Mouse (Mus musculus) kidney, embryonic 14.5 days (tissue): ENCODE measurements around the gene Ptprk. TPM values are rescaled to one million over a fixed set of nuclear protein-coding genes. Genes with fewer than 3 reads are reported as not detected.

Experiments
- ATAC-seq: fragments of 200-750 bp; cut with Nextera tagmentation; 2 replicates; pipeline ENCODE4 v1.8.0; 2017; ENCODE audit warnings: moderate number of reproducible peaks, mild to moderate bottlenecking, moderate TSS enrichment, moderate library complexity; ENCODE audit not compliant: low FRiP score, low TSS enrichment
- H3K27ac ChIP-seq: fragments of 300-500 bp; sonication (generic); 2 replicates; pipeline ENCODE4 v1.5.1; 2014; ENCODE audit warnings: low read depth, mild to moderate bottlenecking, low read length, moderate library complexity, mixed read lengths
- H3K27me3 ChIP-seq: fragments of 300-500 bp; sonication (generic); 2 replicates; pipeline ENCODE4 v1.6.1; 2014; ENCODE audit warnings: mild to moderate bottlenecking, low read length; ENCODE audit not compliant: control insufficient read depth, insufficient read depth
- H3K36me3 ChIP-seq: fragments of 300-500 bp; sonication (generic); 2 replicates; pipeline ENCODE4 v1.6.1; 2014; ENCODE audit warnings: low read length, mixed read lengths; ENCODE audit not compliant: control insufficient read depth, insufficient read depth
- H3K4me1 ChIP-seq: fragments of 300-500 bp; sonication (generic); 2 replicates; pipeline ENCODE4 v1.6.1; 2014; ENCODE audit warnings: low read length, mixed read lengths; ENCODE audit not compliant: control insufficient read depth, insufficient read depth
- H3K4me2 ChIP-seq: fragments of 300-500 bp; sonication (generic); replicated peaks from 2 replicates; pipeline ENCODE4 v1.6.1; 2014; ENCODE audit warnings: low read depth, mild to moderate bottlenecking, low read length
- H3K4me3 ChIP-seq: fragments of 300-500 bp; sonication (generic); 2 replicates; pipeline ENCODE4 v1.5.1; 2014; ENCODE audit warnings: mild to moderate bottlenecking, low read length
- H3K9ac ChIP-seq: fragments of 300-500 bp; sonication (generic); 2 replicates; pipeline ENCODE4 v1.6.1; 2014; ENCODE audit warnings: low read depth, mild to moderate bottlenecking, low read length, moderate library complexity
- H3K9me3 ChIP-seq: fragments of 300-500 bp; sonication (generic); 2 replicates; pipeline ENCODE4 v1.6.1; 2016; ENCODE audit warnings: low read length; ENCODE audit not compliant: control insufficient read depth
- WGBS: fragments of 180-500 bp; shearing (Covaris S2); extraction: QIAGEN DNeasy Blood & Tissue Kit; methylation state at CpG from one replicate; pipeline ENCODE4 v1.1.7; 2014; 5-methylcytosine and 5-hydroxymethylcytosine counted together
- polyA plus RNA-seq: library from polyadenylated mRNA; unstranded; fragments of >200 nt; fragmentation: Nextera tagmentation; extraction: Ambion mirVana; gene quantifications from 2 replicates; pipeline ENCODE4 v1.2.1, GENCODE M21; 2014

Gene Ptprk
- polyA plus RNA-seq, 1 experiment from 2014 or later: 42.7 TPM

DNA sequence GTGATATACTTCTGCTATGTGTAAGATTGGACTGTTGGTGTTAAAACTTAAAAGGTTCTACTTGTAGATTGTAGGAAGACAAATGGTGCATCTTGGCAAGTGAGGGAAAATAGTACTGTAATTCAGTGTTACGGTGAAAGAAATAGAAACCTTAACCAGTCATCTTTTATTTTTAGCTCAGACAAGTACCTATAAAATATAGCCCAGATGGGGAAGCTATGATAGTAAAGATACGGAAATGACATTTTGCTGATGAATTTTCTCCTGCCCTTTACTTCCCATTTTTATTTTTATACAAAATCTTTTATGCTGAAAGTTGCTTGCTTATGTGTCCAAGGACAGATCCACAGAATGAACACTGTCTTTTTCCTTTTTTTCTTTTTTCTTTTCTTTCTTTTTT lies 248.4 kb downstream of the Ptprk start:
- Histone ChIP-seq H3K9me3 (no peaks in the 10 kb centered on the region), H3K27ac (no peak overlapping the region), H3K27me3 (no peaks in the 10 kb centered on the region), H3K9ac (no peak overlapping the region), H3K36me3 (no peaks in the 10 kb centered on the region), H3K4me3 (no peak overlapping the region), H3K4me2 (no peak overlapping the region), H3K4me1 (no peaks in the 10 kb centered on the region)
- 84% methylated on average over 2 of the region's 2 CpGs for WGBS
- no peak for ATAC-seq

DNA sequence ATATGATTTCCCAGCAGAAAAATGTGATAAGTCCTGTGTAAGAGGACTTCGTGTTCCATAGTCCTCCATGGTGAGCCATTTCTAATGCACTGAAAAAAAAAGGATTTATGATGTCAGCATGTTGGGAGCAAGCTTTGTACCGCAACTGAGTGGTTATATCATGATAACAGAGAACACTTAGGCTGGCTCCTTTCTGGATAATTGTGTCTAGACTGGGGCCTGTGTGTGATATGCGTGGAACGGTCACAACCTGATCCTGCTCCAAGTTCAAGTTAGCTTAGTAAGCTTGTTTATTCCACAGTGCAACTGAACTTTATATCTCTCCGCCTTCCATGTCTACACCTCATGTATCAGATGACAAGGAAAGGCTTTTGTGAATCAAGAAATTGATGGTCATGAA lies 260.6 kb downstream of the Ptprk start:
- WGBS: 87% methylated on average over 5 of the region's 5 CpGs
- H3K9me3 ChIP-seq: no peaks in the 10 kb centered on the region
- no peak overlapping the region for H3K4me2 ChIP-seq
- no peaks in the 10 kb centered on the region for H3K27me3 ChIP-seq
- no peaks in the 10 kb centered on the region for H3K36me3 ChIP-seq
- H3K9ac ChIP-seq: no peak overlapping the region
- H3K27ac ChIP-seq: no peak overlapping the region
- ATAC-seq: no peak
- H3K4me3 ChIP-seq: no peak overlapping the region
- H3K4me1 ChIP-seq: no peaks in the 10 kb centered on the region

DNA sequence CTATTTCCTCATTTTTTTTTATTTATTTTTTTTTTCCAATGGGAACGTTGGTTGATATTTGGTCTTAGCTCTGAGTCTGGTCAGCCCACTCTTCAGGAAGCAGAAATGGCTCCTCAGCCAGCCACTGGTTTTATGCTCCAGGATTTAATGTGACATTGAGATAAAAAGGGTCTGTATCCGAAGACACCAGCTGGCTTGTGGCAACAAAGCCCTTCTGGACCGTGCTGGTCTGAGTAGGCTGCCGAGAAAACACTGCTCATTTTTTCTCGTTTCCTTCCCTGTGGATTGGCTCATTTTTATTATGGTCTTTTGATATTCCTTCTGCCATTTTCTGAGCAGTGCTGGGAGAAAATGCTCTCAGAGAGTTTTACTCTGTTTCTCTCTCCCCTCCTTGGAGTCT lies 263.9 kb downstream of the Ptprk start:
- Histone ChIP-seq H3K27ac (no peak overlapping the region), H3K4me2 (no peak overlapping the region), H3K4me1 (no peaks in the 10 kb centered on the region), H3K36me3 (no peaks in the 10 kb centered on the region), H3K9ac (no peak overlapping the region), H3K9me3 (no peaks in the 10 kb centered on the region), H3K27me3 (no peaks in the 10 kb centered on the region), H3K4me3 (no peak overlapping the region)
- WGBS: 73% methylated on average over 5 of the region's 5 CpGs
- ATAC-seq: no peak

DNA sequence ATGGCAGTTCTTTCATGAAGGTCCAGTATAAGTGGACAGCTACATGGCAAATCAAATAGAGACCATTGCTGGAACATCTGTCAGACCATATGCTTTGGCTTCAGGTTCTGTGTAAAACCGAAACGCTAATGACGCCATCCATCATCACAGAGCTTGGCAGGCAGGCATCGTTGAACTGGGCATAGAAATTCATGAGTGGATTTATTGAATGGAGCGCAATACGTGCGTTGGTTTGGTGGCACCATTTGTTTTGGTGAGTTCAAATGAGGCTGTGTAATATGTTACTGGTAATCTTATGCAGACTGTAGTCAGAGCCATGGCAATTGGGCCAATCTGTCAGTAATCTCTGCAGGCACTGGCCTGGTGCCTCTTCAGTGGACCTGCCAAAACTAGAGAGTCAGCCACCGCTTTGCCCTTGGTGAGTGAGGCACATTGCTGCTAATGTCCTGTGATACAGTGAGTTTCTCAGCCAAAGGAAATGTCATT lies 270.6 kb downstream of the Ptprk start:
- ATAC-seq: no peak
- H3K27ac ChIP-seq: no peak overlapping the region
- no peaks in the 10 kb centered on the region for H3K9me3 ChIP-seq
- WGBS: 96% methylated on average over 8 of the region's 8 CpGs
- H3K27me3 ChIP-seq: no peaks in the 10 kb centered on the region
- H3K4me3 ChIP-seq: no peak overlapping the region
- H3K36me3 ChIP-seq: no peaks in the 10 kb centered on the region
- H3K4me1 ChIP-seq: no peaks in the 10 kb centered on the region
- H3K9ac ChIP-seq: no peak overlapping the region
- H3K4me2 ChIP-seq: no peak overlapping the region

DNA sequence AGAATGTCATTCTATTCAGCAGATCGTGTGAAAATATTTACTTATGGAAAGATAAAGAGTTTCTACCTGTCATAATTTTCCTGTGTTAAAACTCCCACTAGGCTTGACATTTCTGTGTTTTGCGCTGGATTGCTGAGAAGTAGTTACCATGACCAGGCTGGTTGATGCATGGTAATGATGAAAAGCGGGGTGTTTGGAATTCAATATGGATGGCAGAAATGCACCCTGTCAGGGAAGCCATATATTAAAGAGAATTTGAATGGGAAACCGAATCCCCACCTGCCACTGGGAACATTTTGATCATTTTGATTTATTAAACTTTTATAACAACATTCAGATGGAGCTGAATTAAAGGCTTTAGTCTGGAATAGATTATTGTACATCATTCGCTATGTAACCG lies 290.7 kb downstream of the Ptprk start:
- Histone ChIP-seq H3K36me3 (no peaks in the 10 kb centered on the region), H3K9ac (no peak overlapping the region), H3K4me1 (0 out of 2 replicates have a peak, but pooled peaks cover 3% of the 10 kb centered on the region), H3K4me3 (no peak overlapping the region), H3K4me2 (no peak overlapping the region), H3K27ac (no peak overlapping the region), H3K27me3 (no peaks in the 10 kb centered on the region), H3K9me3 (no peaks in the 10 kb centered on the region)
- ATAC-seq: no peak
- 70% methylated on average over 6 of the region's 6 CpGs for WGBS

DNA sequence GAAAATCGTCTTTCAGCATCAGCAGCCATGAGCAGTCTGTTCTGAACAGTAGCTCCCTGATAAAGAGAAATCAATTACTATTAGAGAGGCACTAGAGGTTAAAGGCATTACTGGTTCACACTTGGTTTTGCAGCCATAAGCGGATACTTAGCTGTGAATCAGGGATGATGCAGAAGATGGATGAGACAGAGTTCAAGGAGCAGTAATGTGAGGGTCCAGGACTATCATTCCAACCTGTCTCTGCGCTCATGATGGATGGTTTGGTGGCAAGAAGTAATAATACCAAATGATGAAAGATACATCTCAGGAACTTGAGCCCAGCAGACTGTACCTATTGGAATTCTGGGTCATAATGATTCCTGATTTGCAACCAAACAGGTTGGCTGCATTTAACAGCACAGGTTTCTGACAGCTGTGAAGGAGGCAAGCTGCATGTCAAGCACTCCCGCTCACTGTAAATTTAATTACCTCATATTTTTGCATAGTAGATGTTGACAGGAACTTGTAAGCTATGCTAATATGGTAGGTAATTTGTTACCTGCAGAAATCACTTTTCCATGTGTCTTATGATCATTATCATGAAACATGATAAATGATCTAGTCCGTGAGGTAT lies 291.6 kb downstream of the Ptprk start:
- ATAC-seq: no peak
- no peak overlapping the region for H3K27ac ChIP-seq
- no peaks in the 10 kb centered on the region for H3K9me3 ChIP-seq
- no peak overlapping the region for H3K4me2 ChIP-seq
- 68% methylated on average over 5 of the region's 5 CpGs for WGBS
- no peak overlapping the region for H3K9ac ChIP-seq
- H3K27me3 ChIP-seq: no peaks in the 10 kb centered on the region
- 0 out of 2 replicates have a peak, but pooled peaks cover 3% of the 10 kb centered on the region for H3K4me1 ChIP-seq
- H3K36me3 ChIP-seq: no peaks in the 10 kb centered on the region
- no peak overlapping the region for H3K4me3 ChIP-seq

DNA sequence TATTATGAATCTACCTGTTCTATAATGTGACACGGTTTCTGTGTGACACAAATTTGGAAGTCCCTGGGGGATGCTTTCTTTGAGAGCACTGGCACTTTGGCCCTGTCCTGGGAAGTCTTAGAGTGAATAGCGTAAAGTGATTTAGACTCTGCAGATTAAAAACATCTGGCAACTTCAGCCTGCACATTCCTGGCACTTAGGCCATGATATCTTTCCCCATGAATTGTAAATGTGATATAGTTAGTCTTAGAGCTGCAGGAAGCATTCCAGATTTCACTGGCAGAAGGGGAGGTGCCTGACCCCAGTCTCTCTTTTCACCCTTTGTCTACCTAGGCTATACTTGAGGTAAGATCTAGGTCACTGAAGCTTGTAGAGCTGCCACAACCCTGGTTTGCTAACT lies 295.2 kb downstream of the Ptprk start:
- ATAC-seq: no peak
- H3K4me2 ChIP-seq: no peak overlapping the region
- WGBS: 48% methylated on average over 2 of the region's 2 CpGs
- no peaks in the 10 kb centered on the region for H3K36me3 ChIP-seq
- no peak overlapping the region for H3K27ac ChIP-seq
- H3K4me1 ChIP-seq: 0 out of 2 replicates have a peak, but pooled peaks cover 3% of the 10 kb centered on the region
- H3K4me3 ChIP-seq: no peak overlapping the region
- H3K9me3 ChIP-seq: no peaks in the 10 kb centered on the region
- H3K9ac ChIP-seq: no peak overlapping the region
- H3K27me3 ChIP-seq: no peaks in the 10 kb centered on the region

DNA sequence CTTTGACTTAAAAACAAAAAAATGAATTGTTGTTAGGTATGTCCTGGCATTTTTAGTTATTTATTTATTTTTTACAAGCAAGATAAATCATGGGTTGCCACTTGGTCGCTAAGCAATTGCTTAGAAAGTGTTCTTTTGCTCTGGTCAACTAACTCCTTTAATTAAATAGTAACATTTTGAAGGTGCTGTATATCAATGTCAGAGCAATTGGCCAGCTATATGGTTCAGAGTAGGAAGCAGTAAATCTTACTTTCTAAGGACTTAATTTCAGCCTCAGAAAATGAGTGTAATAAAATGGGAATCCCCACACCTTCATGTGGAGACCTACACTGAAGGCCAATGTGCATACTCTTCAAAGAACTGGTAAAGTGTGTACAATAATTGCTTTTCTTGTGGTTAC lies 300.3 kb downstream of the Ptprk start:
- no peaks in the 10 kb centered on the region for H3K9me3 ChIP-seq
- no peaks in the 10 kb centered on the region for H3K36me3 ChIP-seq
- no peak overlapping the region for H3K9ac ChIP-seq
- no peaks in the 10 kb centered on the region for H3K27me3 ChIP-seq
- no peak overlapping the region for H3K27ac ChIP-seq
- 0 out of 2 replicates have a peak, but pooled peaks cover 3% of the 10 kb centered on the region for H3K4me1 ChIP-seq
- H3K4me2 ChIP-seq: no peak overlapping the region
- peak; percentile 77 for ATAC-seq
- 15% methylated on average over 1 of the region's 1 CpGs for WGBS
- H3K4me3 ChIP-seq: no peak overlapping the region

DNA sequence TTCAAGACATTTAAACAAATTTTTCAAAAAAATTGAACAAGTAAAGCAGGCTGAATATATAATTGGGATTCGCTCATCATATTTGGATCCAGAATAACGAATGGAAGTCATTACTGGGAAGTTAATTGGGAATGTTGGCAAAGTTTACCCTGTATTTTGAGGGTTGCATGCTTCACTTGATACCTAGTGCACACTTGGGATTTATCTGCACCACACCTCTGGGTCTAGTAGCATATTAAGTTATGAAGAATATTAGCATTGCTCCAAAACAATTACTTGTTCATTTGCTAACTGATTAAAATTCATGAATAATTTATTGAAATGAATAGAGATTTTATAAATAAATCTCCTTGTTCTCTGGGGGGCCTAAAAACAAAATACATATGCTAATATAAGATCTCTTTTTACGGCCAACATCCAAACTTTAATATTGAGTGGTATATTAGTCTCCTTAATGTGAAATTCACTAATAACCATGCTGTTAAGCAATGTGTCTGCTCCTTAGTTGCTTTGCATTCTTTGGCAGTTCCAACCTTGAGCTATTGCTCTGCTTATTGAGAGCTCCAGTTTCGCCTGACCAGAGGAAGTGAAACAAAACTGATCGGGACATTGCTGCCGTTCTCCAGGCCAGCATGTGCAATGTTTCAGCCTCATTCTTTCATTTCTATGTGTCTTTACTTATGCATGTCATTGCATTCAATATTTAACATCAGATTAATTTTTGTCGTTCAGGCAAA lies 305.3 kb downstream of the Ptprk start:
- no peak for ATAC-seq
- Histone ChIP-seq H3K36me3 (no peaks in the 10 kb centered on the region), H3K4me3 (no peak overlapping the region), H3K27ac (no peak overlapping the region), H3K9me3 (no peaks in the 10 kb centered on the region), H3K4me2 (no peak overlapping the region), H3K27me3 (no peaks in the 10 kb centered on the region), H3K9ac (no peak overlapping the region), H3K4me1 (no peaks in the 10 kb centered on the region)
- 84% methylated on average over 7 of the region's 7 CpGs for WGBS
